Mouse (Mus musculus): Measurements from ENCODE around the gene Klhl21. TPM values are rescaled to one million over a fixed set of nuclear protein-coding genes. Genes with fewer than 3 reads are reported as not detected.
A peak's percentile ranks its signal among the peaks of the same experiment; 100 is the strongest.

Gene Klhl21
- total RNA-seq, 2 experiments from 2014 or later: 17.8 to 21.4 TPM

DNA sequence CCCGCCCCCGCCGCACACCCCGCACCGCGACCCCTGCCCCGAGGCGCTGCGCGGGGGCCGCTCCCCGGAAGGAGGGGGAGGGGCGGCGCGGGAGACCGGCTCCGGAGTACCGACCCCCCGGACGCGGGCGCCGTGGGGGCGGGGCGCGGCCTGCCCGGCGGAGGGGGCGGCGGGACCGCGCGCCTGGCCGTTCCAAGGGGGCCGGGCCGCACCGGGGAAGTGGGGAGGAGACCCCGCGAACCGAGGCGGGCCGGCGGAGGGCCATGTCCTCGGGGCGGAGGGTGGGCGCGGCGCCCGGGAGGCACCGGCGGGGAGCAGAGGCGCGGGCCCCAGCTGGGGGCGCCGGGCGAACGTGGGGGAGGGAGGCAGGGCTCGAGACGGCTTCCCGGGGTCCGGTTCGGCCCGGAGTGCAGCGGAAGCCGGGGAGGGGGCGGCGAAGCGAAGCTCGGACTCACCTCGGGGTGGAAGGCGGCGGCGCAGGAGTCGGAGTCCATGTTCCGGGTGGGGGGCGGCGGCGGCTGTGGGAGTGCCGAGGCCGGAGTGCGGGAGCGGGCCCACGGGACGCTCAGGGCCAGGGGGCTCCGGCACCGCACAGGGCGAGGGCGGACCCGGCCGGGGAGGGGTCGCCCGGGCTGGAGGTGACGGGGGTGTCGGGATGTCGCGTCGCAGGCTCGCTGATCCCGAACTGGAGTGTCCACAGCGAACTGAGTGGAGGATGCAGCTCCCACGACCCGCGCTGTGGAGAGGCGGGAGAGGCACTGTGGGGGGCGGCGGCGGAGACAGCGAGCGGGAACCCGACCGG, 13.0 kb upstream of the Klhl21 start:
- DNase-seq: no peak

DNA sequence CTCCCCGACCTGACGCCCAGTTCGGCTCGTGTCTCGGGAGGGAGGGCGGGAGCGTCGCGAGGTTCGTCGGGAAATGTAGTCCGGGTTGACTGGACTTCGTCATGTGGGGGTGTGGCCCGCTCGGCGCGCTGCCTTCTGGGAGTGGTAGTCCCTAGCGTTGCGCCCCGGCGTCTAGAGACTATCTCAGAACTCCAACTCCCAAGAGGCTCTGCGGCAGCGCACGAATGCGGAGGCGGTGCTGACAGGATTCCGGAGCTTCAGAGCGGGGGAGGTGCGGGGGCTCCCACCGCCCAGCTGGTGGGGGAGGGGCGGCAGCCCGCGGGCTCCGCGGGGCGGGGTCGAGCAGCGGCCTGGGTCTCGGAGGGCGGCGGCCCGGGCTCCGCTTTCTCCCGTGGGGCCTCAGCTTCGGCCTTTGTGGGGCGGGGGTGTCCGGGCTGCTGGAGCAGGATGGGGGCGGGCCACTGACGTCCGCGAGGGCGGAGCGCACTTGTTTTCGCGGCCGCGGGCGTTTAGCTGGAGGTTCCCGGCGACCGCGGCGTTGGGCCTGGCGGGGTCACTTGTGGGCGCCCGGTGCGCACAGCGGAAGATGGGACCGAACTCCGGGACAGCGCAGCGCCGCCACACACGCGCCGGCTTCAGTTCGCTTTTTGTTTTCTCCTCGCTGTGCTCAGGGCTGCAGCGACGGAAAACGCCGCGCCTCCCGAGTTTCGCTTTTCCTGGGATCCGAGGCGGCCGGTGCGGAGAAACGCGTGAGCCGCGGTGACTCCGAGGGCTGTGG, 12.2 kb upstream of the Klhl21 start, which contains the start of gene Phf13:
TSS of gene Phf13 (minus strand) at position 86 of the 778 bp plus-strand sequence.
- DNase-seq: peak; percentile 98

DNA sequence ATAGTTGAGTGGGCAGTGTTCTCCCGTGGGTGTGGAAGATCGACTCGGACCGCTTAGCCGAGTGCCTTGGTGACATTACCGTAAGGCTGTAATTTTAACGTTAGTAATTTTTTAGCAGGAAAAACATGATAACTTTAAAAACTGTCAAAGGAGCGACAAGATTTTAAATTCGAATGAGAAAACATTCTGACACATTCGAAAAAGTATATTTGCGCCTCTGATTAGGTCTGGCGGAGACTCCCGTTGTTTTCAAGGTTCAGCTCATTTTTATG, 11.7 kb upstream of the Klhl21 start:
- DNase-seq: no peak

DNA sequence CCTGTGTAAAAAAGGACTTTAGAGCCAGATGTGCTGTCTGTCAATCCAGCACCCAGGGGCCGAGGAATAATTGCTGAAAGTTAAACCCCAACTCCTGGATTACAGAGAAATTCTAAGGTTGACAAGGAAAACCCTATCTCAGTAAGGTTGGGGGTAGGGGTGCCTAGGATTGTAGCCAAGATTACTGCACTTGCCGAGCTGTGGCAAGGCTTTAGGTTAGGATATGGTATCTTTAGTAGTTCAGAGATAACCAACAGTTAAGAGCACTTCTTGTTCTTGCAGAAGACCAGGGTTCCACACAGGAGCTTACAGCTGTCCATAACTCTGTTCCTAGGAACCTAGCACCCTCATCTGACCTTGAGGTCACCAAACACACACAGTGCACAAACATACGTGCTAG, 10.9 kb upstream of the Klhl21 start:
- DNase-seq: no peak

DNA sequence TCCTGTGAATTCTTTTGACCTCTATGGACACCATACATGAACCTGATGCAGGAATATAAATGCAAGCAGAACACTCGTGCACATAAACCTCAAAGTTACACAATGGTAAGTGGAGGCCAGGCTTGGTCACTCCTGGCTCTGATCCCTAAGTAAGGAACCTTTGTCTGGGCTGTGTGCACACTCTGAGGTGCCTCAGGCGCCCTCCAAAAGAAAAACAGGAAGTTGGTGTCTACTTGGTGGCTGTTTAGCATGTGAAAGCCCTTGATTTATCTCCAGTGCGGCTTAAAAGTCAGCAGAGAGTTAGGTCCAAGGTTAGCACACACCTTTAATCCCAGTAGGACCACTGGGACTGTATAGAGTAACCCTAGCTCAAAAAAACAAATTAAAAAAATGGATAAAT, 9.1 kb upstream of the Klhl21 start:
- no peak for DNase-seq

DNA sequence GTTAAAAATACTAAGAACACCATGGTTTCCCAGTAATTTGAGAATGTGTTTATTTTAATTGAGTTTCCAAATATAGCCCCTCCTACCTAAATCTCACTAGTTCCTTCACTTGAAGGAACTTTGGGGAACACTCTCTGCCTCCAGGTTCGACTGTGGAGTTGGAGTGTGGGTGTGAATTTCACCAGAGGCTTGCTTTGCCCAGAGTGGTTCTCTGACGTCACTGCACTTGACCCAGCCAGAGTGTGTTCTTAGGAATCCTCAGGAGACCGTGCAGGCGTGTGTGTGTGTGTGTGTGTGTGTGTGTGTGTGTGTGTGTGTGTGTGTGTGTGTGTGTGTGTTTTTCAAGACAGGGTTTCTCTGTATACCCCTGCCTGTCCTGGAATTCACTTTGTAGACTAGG, 7.7 kb upstream of the Klhl21 start:
- peak; percentile 32 for DNase-seq

DNA sequence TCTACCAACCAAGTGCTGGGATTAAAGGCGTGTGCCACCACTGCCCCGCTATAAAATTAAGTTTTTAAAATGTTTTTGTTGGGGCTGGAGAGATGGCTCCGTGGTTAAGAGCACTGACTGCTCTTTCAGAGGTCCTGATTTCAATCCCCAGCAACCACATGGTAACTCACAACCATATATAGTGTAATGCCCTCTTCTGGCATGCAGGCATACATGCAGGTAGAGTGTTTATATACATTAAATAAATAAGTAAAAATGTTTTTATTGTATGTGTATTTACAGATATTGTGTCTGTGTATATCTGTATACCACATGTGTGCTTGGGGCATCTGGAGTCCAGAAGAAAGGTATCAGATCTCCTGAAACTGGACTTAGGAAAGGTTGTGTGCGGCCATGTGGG, 7.3 kb upstream of the Klhl21 start:
- DNase-seq: no peak

DNA sequence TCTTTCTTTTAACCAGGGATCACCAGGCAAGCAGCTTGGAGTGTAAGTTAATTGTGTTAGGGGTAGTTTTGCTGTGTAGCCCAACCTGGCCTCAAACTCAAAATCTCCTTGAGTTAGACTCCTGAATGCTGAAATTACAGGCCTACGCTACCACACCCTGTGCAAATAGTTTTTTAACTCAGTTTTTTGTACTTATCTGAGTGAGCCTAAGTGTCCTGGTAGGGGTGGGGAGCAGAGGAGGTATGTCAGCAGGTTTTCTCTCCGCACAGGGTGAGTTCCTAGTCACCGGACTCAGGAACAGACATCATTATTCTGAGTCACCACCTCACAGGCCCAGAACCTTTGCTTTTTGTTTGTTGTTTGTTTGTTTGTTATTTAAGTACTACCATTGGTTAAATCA, 6.5 kb upstream of the Klhl21 start:
- no peak for DNase-seq

DNA sequence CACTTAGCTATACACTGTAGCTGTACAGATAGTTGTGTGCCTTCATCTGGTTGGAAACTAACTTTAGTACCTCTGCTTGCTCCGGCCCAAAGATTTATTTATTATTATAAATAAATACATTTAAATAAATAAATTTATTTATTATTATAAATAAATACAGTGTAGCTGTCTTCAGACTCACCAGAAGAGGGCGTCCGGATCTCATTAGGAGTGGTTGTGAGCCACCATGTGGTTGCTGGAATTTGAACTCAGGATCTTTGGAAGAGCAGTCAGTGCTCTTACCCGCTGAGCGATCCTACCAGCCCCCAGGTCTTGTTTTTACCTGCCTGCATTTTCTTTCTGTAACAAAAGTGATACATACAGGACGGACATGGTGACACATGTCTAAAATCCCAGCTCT, 2.5 kb upstream of the Klhl21 start:
- no peak for DNase-seq

DNA sequence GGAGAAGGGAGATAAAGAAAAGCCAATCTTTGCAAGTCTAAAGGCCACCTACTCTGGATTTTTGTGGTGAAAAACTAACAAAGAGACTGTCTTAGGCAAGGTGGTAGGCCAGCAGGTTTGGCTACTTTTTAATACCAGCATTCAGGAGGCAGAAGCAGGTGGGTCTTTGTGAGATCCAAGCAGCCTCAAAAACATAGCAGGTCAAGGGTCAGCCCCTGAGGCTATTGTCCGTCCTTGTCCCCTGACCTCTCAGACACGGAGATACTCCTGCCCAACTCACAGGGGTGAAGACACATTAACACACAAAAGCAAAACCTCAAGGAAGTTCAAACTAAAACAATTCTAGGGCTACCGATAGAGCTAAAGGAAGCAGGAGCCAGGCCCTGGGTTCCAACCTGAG, 1.8 kb upstream of the Klhl21 start:
- DNase-seq: no peak

DNA sequence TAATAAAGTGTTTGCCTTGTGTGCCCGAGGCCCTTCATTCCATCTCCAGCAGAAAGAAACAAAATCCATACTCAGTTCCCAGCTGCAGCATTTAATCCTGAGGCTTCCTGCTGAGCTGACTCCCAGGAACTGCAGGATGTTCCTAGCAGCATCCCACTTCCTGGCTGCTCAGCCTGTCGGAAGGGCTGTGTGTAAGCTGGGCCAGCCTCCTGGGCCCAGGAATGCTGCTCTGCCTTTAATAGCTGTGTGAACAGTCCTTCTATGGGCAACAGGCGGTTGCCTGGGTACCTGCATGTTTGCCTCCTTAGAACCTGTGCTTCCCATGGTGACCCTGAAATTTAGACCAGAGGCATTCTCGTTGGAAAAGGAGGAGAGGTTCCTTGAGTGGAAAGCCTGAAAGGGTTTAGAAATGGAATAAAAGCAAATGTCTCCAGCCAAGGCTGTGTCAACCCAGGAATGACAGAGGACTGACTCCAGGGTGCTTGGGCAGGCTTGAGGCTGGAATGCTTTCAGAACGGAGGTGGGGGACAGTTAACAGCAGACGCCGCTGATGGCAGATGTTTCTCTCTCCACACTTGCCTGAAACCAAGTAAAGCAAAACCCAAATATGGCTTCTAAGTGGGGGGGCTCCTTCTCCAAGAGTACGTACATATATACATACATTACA, 989 bp upstream of the Klhl21 start:
- no peak for DNase-seq

DNA sequence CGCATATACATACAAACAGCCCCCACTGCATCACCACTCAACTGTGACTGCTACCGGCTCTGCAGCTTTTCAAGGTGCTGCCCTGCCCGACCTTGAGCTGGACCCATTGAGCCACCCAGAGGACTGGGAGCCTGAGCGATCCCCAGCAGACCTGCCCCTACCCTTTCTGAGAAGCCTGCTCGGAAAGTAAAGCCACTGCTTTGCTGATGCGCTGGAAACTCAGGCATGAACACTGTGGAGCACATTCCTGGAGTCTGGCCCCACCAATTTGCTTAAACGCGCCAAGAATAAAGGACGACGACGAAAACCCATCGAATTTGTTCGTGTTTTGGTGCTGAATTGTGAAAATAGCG, 479 bp upstream of the Klhl21 start:
- peak; percentile 27 for DNase-seq

DNA sequence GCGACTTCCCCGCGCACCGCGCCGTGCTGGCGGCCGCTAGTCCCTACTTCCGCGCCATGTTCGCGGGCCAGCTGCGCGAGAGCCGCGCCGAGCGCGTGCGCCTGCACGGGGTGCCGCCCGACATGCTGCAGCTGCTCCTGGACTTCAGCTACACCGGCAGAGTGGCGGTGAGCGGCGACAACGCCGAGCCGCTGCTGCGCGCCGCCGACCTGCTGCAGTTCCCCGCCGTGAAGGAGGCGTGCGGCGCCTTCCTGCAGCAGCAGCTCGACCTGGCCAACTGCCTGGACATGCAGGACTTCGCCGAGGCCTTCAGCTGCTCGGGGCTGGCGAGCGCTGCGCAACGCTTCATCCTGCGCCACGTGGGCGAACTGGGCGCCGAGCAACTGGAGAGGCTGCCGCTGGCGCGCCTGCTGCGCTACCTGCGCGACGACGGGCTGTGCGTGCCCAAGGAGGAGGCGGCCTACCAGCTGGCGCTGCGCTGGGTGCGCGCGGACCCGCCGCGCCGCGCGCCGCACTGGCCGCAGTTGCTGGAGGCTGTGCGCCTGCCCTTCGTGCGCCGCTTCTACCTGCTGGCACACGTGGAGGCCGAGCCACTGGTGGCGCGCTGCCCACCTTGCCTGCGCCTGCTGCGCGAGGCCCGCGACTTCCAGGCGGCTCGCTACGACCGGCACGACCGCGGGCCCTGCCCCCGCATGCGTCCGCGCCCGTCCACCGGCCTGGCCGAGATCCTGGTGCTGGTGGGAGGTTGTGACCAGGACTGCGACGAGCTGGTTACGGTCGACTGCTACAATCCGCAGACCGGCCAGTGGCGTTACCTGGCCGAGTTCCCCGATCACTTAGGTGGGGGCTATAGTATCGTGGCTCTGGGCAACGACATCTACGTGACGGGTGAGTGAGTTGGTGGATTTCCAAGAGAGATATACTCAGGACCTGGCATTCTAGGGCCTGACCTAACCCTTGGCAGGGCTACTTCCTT, 761 bp downstream of the Klhl21 start:
- peak; percentile 77 for DNase-seq

DNA sequence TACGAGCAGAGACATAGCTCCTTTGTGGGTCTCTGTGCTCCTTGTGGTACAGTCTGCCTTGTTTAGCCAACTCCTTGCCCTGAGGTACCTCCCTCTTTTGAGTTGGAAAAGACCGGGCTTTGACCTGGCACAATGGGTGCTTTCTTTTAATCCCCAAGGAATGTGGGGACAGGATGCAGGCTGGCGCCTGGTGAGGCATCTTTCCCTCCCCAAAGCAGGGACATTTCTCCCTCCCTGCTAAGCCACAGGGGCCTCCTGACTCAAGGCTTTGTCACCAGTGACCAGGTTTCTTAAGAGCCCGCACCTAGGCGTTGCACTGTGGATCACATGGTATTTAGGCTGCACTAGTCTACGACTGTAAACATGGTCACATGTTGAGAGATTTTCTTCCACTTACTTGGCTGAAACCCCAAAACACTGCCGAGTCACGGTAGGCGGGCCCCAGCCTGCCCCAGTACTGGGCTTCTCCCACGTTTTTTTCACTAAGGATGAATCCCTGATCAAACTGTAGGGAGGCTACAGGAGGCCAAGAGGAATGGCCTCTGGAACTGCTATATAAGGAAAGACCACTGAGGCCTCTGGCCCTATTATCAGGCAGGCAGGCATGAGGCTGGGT, 1.6 kb downstream of the Klhl21 start:
- peak; percentile 66 for DNase-seq

DNA sequence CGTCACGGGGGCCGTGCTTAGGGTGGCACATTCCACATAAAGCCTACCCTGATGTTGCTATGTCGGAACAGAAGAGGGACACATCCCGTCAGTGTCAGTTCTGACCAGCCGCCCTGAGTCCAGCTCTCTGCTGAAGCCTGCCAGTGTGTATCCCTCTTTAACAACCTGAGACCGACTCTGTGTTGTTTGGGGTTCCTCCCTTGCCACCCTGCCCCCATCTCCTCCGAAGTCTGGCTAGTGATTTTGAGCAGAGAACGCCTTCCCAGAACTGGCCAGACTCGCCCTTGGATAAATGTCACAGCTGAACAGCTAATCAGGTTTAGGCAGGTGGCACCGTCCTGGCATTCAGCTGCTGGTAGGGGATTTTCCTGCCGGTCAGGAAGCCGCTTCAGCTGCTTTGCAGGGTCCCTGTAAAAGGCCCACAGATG, 2.1 kb downstream of the Klhl21 start:
- DNase-seq: peak; percentile 28

DNA sequence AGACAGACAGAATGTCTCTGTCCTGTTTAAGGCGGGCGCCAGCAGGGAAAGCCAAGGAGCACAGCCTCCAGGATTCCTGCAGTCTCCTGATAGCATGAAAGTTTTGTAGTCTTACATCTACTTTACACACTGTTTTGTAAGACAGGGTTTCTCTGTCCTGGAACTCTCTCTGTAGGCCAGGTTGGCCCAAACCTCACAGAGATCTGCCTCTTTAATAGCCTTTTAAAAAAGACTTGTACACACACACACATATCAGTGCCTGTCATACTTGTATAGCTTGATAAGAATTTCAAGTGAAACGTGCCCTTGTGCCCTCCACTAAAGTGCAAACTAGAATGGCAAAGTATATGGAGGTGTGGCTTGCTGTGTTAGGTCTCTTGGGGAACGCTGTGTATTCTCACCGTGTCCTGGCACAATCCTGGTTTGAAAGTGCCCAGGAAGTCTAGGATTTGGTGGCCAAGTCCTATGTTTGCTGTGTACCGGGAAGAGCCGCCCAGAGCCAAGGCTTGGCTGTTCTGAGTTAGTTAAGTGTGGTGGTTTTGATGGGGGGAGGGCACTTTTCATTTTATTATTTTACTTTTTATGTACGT, 2.7 kb downstream of the Klhl21 start:
- no peak for DNase-seq

DNA sequence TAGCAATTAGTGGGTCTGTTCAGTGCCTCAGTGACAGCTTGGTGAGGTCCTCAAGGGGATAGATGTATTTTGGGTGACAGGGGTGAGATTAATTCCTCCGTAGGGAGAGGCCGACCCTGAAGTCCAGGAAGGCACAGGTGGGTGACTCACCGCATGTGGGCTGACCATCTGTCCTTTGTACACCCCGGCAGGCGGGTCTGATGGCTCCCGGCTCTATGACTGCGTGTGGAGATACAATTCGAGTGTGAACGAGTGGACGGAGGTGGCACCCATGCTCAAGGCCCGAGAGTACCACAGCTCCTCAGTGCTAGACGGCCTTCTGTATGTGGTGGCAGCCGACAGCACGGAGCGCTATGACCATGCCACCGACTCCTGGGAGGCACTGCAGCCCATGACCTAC, 3.5 kb downstream of the Klhl21 start:
- no peak for DNase-seq

DNA sequence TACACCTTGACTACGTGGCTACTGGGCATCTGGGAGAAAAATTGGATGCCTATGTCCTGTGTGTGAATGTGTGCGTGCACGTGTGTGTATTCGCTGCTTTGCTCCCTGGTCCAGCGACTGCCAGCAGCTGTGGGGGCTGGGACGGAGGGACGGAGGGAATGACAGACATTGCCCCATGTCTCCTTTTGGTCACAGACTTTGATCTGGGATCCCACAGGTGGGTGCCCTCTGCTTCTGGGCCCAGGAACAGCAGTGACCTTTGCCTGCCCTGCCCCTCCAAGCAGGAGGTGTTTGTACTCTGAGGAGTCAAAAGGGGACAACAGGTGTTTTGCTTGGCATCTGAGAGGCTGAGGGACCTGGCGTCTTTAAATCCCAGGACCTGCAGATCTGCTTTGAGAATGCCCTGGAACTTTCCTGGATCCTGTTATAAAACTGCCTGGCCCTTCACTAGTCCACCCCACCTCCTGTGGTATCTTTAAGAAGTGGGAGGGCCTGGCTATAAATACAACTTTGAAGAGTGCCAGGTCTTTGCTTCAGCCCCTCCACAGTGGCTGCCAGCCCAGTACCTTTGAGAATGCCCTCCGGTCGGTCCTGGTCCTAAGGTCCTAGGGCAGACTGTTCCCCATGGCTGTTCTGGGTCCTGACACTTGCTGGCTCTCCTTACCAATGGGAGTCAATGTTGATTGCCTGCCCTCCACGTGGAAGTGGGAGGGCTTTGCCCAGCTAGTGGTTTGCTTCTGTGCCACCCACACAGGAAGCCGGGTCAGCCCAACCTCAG, 4.6 kb downstream of the Klhl21 start:
- no peak for DNase-seq

DNA sequence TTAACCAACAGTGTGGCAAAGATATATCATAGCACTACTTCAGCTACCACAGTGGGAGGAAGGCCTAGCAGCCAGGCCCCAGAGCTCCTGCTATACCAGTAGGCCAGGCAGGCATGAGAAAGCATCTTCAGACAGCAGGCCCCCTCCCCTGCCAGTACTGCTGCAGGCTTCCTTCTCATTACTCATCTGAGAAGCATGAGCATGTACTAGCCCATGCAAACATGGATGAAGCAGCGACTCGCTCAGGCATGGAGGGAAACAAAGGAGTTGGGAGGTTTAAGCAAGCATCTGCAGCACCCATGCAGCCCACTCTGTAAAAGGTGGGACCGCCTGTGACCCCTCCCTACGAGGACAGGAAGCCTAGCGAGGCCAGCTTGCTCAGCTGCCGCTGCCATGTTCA, 10.5 kb downstream of the Klhl21 start:
- no peak for DNase-seq

DNA sequence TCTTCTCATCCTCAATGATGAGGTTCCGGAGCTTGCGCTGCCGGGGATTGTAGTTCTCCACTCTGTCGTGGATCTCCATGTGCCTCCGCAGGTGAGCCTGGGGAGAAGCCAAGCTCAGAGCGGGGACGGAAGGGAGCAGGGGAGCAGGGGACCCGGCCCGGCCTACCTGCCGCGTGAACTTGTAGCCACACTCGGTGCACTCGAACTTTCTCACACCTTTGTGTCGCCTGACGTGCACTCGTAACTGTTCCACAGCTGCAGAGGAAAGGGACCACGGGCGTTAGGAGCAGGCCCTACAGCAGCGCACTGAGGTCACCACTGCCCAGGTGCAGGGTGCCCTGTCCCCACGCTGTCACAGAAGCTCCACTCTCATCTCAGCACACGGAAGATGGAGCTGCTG, 11.4 kb downstream of the Klhl21 start:
- no peak for DNase-seq
